Mouse (Mus musculus): ENCODE results near the gene Dbx1.

The Dbx1 gene

DNA sequence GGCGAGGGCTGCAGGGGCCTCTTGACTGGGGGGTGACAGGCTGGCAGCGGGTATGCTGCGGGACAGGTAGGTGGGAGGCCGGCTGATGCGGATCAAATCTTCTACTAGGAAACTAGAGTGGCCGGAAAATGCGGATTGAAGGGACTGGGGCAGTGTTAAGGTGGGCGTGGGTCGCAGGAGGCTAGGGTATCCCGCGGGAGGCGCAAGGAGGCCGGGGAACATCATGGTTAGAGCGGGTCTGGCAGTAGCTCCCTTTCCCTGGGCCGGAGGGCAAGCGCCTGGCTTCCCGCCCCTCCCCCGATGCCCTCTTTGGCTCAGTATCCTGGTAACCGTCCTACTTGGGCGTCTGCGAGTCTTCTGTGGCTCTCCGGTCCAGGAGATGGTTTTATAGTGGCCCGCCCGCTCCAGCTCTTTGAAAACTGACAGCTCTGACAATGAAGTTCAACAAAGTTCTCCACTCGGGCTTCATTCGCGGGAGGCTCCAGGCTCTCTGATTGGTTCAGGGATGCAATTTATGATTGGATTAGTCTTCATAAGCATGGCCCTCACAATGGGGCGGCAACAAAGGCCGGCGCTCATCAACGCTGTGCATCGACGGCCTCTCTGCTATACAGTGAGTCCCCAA is at the start of gene Dbx1:
TSS of gene Dbx1 (minus strand) at position 359 of the 625 bp plus-strand sequence.
- DNase-seq (ENCODE audit: low spot score): no peak

GRCm38 (mm10) chr7:49678826-49679377 is 42.3 kb upstream of the Dbx1 start:
- DNase-seq (ENCODE audit: low spot score): no peak

GRCm38 (mm10) chr7:49678100-49678825 is 41.6 kb upstream of the Dbx1 start:
- no peak for DNase-seq (ENCODE audit: low spot score)

GRCm38 (mm10) chr7:49677166-49677565 is 40.5 kb upstream of the Dbx1 start:
- no peak for DNase-seq (ENCODE audit: low spot score)

- DNase-seq (ENCODE audit: low spot score): no peak
Observed at GRCm38 (mm10) chr7:49676627-49677026, 40.0 kb upstream of the Dbx1 start.

GRCm38 (mm10) chr7:49668260-49668857 is 31.7 kb upstream of the Dbx1 start:
- DNase-seq (ENCODE audit: low spot score): no peak

GRCm38 (mm10) chr7:49663575-49663974 is 26.9 kb upstream of the Dbx1 start:
- no peak for DNase-seq (ENCODE audit: low spot score)

DNA sequence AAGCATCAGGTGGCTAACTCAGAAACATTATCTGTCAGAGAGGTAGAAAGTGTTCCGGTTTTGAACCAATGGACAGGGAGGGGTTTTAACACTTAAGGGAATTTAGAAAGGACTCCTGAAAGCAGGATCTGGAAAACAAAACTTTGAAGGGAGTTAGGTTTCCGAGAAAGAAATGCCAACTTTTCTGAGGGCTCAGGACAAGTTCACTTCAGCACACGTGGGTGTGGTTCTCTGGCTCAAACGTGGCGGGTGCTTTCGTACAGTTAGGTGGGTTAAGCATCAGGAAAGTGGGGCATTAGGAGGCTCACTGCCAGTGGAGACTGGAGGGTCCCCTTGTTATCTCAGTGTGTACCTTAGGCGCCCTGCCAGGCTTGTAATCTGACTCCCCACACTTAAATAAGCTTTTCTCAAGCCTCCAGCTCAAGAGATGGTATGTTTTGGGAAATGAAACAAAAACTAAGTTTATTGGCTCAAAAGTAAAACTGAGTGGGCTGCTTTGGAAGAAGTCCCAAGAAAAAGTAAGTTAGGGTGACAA is 25.9 kb upstream of the Dbx1 start:
- no peak for DNase-seq (ENCODE audit: low spot score)

GRCm38 (mm10) chr7:49661811-49662491 is 25.3 kb upstream of the Dbx1 start:
- DNase-seq (ENCODE audit: low spot score): no peak

- DNase-seq (ENCODE audit: low spot score): no peak
Observed at GRCm38 (mm10) chr7:49640709-49641305, 4.2 kb upstream of the Dbx1 start.

GRCm38 (mm10) chr7:49639864-49640708 is 3.4 kb upstream of the Dbx1 start:
- no peak for DNase-seq (ENCODE audit: low spot score)

- no peak for DNase-seq (ENCODE audit: low spot score)
Observed at GRCm38 (mm10) chr7:49638941-49639776, 2.5 kb upstream of the Dbx1 start.

- DNase-seq (ENCODE audit: low spot score): no peak
Observed at GRCm38 (mm10) chr7:49637851-49638663, 1.4 kb upstream of the Dbx1 start.

DNA sequence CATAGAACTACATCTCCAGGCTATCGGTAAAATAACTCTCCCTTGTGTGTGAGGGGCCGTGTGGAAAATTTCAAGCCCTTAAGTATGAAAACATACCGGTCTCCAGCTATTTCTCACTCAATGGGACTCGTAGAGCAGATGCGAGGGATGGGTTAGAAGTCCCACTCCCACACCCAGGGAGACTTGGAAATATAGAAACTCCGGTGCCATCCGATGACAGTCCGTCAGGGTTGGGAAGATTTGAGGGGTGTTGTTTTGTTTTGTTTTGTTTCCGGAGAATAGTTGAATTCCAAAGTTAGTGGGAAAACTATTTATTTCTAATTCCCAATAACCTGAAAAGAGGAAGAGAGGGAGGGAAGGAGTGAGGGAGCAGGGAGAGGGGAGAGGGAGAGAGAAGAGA is 632 bp upstream of the Dbx1 start:
- no peak for DNase-seq (ENCODE audit: low spot score)

GRCm38 (mm10) chr7:49635971-49636370 is 678 bp downstream of the Dbx1 start:
- no peak for DNase-seq (ENCODE audit: low spot score)

DNA sequence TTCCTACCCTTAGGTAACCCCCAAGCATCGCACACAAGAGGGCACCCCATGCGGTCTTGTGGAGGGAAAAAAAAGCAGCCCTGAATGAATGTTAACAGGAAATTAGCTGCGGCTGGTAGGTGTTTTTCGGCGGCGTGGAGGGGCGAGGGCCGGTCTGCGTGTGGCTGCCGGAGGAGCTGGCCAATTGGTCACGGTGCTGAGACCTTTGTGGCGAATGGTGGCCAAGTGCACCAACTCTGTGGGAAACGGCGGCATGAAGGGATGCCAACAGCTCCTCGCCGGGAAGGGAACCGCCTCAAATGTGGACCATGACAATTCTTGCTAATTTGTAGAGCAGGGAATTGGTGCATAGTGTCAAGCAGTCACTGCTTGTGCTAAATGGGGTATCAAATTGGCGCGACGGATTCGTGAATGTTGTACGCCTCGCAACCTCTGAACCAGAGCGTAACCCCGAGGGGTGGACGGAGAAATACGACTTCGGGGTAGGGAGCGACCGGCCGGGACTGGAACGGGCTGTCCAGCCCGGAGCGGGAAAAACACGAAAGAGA is 1.5 kb downstream of the Dbx1 start:
- DNase-seq (ENCODE audit: low spot score): no peak

- DNase-seq (ENCODE audit: low spot score): no peak
Observed at GRCm38 (mm10) chr7:49634291-49635073, 2.2 kb downstream of the Dbx1 start.

DNA sequence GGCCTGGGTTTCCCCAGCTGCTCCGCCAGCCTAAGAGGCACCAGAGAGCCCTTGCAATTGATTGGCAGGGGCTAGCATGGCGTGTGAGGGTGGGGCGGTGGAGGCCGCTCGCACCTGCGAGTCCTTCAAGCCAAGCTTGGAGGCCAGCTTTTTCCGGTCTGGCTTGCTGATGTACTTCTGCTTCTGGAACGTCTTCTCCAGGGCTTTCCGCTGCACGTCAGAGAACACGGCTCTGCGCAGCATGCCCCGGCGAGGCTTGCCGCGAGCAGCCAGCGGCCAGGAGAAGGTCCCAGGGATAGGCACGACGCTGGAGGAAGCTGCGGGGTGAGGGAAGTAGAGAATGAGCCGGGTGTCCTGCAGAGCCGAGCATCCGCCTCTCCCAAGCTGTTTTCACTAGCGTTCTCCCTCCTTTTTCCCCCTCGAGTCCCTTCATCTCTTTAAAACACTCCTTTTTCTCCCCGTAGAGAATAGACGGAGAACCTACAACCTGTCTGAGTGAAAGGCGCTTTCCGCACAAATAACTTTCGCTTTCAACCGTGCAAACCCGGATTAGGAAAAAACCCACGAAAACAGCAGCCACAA is 3.2 kb downstream of the Dbx1 start:
- peak; percentile 51 for DNase-seq (ENCODE audit: low spot score)
